Mouse (Mus musculus) E14TG2a.4 (cell line): Measurements from ENCODE around the gene Mansc1.

Source experiments
- CTCF ChIP-seq: conservative IDR thresholded peaks from 2 replicates; pipeline ENCODE4 v1.5.1; 2014; ENCODE audit warnings: low read length
- NANOG ChIP-seq: IDR thresholded peaks from 2 replicates; pipeline ENCODE4 v1.6.1; 2014; ENCODE audit warnings: borderline replicate concordance, low read length, mixed read lengths
- POU5F1 ChIP-seq: IDR thresholded peaks from 2 replicates; pipeline ENCODE4 v1.6.1; 2014; ENCODE audit warnings: low read length, borderline replicate concordance

DNA sequence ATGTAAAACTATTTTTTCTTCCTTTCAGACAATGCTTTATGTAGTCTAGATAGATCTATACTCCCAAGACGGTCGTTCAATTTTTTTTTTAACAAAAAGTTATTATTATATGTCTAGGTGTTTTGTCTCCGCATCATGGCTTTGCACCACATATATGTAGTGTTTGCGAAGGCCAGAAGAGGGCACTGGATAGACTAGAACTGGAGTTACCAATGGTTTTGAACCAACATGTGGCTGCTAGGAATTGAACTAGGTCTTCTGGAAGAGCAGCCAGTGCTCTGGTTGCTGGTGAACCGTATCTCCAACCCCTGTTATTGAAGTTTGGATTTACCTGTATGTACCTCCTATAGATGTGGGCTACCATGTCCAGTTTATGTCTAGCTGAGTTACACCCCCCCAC is 11.0 kb upstream of the Mansc1 start:
- TF ChIP-seq CTCF (peak; percentile 23), POU5F1 (no peak), NANOG (no peak)
